Mouse (Mus musculus) testis, postnatal 14 days (tissue): ENCODE measurements around the gene Rbms1.
A peak's percentile ranks its signal among the peaks of the same experiment; 100 is the strongest.

Experiments used
- DNase-seq: peaks from one replicate; pipeline ENCODE4 v3.0.0; 2021; ENCODE audit warnings: low spot score

Rbms1 gene

DNA sequence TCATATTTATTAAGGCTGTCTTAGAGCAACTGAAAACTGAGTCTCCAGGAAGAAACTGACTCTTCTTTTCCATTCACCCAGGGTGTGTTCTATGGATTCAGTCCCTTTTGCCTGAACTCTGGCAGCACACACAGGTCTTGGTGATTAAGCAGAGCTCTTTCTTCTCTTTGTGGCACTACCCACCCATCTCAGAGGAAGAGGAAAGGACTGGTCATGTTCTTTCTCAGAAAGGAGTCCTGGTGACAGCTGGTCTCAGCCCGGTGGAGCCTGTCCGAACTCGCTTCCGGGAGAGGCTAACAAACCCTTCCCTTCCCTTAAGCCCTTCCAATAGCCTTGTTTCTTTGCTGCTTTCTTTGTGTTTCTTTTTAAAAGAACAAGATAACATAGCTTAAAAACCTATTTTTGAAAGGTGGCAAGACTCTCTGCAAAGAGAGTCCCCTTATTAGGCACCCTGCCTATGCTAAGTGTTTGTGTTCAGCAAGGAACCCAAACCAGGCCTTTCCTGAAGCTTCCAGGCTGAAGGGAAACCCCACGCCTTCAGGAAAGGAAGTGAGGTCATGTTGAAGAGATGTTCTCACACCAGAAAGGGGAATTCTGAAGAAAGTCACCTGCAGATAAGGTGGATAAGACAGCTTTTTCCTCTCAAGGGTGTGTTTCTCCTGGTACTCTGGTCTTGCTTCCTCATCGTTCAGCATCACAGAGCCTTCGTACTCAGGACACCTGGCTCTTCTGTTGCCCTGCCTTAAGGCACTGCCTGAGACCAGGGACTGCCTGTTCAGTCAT is 251.7 kb downstream of the Rbms1 start:
- no peak for DNase-seq

DNA sequence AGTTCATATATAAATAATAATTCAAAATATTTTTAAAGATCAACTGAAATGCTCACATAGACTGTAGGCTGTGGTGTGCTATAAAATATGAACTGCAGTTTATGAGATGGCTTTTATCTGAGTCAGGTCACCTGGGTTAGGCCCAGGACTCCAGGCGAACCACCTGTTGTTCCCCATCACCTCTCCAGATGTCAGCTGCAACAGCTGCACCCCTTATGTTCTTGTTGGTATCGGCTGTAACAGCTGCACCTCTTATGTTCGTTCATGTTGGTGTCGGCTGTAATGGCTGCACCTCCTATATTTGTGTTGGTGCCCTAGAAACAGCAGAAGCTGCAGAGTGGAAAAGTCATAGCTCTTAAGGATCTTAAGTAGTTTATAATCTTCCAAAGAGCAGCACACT is 252.7 kb downstream of the Rbms1 start:
- no peak for DNase-seq

DNA sequence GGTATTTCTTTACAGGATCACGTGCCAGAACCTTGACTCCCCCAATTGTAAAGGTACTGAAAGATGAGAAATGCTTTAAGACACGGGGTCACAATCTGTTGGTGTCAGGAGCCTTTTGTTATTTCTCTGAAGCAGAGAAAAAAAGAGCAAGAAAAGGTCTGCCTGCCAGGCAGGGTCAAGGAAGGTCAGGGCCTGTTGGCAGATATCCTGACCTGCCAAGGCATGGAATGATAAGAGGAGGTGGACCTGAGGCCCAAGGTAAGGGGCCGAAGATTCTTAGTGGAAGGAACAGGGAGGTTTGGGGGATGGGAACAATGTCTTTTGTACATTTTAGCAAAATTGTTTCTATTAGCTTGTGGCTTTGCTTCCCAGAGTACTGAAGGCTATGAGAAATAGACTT is 254.3 kb downstream of the Rbms1 start:
- DNase-seq: peak; percentile 77

DNA sequence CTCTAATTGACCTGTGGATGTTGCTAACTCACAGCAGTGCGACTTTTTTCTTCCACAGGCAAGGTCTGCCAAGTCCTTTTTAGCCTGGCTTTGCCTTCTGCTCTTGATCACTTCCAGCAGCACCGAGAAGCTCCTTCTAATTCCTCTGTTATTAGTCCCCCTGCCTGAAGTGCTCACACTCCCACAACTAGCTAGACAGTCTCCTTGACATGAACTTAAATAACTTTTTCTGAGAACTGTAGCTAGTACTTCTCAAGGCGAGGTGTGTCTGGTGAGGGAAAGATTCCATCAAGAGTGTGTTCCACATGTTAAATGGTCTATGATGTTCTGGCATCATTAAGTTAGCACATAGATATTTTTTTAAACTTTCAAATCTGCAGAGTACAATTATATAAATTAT is 256.1 kb downstream of the Rbms1 start:
- DNase-seq: no peak

DNA sequence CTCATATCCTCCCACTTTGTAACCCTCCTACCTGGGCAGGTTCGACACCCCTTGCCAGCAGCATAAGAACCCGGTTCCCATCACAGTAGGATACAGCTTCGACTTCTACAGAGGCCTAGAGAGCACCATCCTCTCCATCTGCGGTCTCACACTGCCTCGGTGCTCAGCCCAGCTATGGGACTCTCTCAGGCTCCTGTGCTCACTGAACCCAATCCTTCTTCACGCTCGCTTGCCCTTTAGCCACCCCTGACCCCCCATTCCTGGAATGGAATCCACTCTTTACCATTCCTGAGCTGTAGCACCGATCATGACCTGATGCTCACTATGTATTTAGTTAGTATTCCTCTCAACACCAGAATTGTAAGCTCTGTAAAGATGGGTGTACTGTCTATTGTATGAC is 257.6 kb downstream of the Rbms1 start:
- DNase-seq: no peak

DNA sequence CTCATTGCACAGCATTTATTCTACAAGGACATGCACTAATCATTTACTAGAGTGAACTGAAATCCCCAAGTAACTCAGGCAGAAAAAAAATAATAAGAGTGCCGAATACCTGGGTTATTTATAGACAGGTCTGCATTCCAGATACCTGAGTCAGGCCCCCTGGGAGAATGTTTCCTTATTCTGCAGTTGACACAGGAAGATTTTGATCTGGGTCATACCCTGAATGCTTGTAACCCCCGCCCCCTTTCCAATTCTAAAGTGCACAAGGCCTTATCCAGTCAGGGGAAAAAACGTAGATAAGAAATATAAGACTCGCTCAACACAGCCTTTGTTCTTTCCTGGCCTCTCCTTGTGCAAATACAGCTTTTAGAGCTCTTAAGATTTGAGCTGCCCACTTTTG is 259.7 kb downstream of the Rbms1 start:
- no peak for DNase-seq

DNA sequence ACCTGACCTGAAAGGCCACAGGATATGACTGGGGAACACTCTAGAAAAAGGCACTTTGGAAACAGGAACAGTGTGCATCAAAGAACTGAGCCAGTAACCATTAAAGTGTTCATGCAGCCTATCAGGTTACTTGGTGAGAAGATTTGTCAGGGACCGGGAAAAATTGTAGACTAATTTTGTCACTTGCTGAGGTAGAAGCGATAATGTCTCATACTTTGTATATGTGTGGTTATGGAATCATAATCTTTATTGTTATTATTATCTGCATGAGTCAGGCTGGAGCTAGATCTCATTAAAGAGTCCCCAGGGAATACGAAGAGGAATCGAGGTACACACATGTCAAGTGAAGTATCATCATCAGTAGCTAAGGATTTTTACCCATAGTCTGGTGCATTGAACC is 262.0 kb downstream of the Rbms1 start:
- no peak for DNase-seq
